Mouse (Mus musculus) gastrocnemius, postnatal 4 days (tissue): Measurements from ENCODE around the gene Gm8978. TPM values are rescaled to one million over a fixed set of nuclear protein-coding genes. Genes with fewer than 3 reads are reported as not detected.
"Not testable (repeated sequence)": the region's sequence is repeated elsewhere in the genome, so short reads cannot be mapped to it uniquely, and the experiment has no call there.

Experiments
- DNase-seq, 2 experiments: peaks; one replicate each; pipeline ENCODE4 v3.0.0; 2021 to 2022; ENCODE audit warnings: low spot score in 2 of 2, mixed read lengths in 2 of 2
- long read RNA-seq, 2 experiments: library from polyadenylated mRNA; stranded (forward); transcript quantifications; one replicate each; pipeline ENCODE4 v2.0.0; 2021
- microRNA-seq: library from miRNA; unstranded; fragments of <30 nt; microRNA quantifications from one replicate; pipeline ENCODE4 v1.2.0, GENCODE M21; 2021
- total RNA-seq, 2 experiments: library from RNA; stranded (reverse); gene quantifications; 2 replicates each; pipeline ENCODE4 v1.2.3; 2021

Gm8978 gene
- not detected for total RNA-seq
- long read RNA-seq, experiment 1: 0 reads
- long read RNA-seq, experiment 2: 0 reads

DNA sequence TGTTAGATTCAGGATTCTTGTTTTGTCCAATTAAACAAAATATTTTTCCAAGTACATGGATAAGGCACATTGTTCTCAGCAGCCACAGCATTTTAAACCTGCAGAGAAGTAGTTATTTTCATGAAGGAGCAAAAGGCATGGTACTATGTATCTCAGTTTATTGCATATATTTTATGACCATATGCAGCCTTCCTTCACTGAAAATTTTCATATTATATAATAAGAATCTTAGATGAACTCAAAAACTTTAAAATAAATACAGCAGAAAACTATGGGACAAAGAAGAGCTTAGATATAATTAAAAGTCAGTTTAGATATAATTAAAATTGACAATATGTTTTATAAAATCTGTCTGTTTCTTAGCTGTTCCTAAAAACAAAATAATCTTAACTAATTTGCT is at the start of gene Gm8978:
Gm8978 (minus strand) TSS at position 101 of the 400 bp plus-strand sequence.
- not testable (repeated sequence) for DNase-seq

DNA sequence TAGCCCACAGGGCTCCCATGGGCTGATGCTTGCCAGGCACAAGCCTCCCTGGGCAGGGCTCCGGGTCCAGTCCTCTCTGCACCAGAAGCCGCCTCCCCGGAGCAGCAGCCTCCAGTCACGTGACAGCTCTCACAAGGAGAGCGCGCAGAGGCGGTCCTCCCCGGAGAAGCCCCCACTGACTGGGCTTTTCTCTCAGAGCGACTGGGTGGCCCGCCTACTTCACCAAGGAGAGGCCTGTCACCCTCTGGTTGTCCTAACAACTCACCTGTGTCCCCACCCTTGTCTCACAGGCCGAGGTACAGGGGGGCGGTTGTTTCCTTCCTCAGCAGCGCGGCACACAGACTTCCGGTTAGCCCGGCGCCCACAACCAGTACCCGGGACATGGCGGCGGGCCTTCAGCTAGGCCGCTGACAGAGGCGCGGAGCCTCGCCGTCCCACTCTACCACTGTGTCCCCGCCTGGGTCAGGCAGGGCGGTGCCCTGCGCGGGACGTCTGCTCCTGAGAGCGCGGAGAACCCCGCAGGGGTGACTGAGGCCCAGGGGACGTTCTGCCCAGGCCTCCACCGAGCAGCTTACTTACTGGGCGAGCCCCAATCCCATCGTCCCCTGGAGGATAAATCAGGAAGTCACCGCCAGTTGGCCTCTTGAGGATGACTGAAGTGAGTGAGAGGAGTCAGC is 35.3 kb downstream of the Gm8978 start:
- DNase-seq: peak in 1 of 2 experiments; percentile 32

DNA sequence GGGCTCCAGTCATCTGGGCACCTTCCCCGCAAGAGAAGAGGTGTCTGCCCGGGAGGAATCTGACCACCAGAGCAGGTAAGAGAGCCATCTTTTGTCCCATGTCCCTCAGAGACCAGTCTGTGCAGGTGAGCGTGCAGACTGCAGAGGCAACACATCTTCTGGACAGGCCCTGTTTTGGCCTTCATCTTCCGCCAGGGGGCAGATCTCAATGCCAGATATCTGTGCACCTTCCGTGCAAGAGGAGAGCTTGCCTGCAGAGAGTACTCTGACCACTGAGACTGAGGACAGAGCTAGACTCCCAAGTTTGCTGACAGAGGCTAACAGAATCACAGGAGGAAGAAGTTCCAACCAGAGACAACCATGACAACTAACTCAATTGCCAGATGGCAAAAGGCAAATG is 56.5 kb downstream of the Gm8978 start:
- not testable (repeated sequence) for DNase-seq

Small RNA genes within 50 kb of the gene (microRNA-seq; reads per million reads assigned to microRNA genes)
- not detected for gene Gm27440

Other genes starting within 250 kb of the Gm8978 start
- gene Rnls, start 233.0 kb downstream of the Gm8978 start, total RNA-seq: 1 to 10 TPM; 4.2 to 5.8 TPM
- under 1 TPM; 0.20 to 0.23 TPM for gene Lipo4, start 107.5 kb downstream of the Gm8978 start, total RNA-seq
- gene Lipo2, start 126.1 kb upstream of the Gm8978 start, total RNA-seq: under 1 TPM; 0.18 to 0.22 TPM
- 1 to 10 TPM; 5.3 to 5.6 TPM for gene Lipo3, start 136.7 kb upstream of the Gm8978 start, total RNA-seq
- not detected for gene Lipo1, start 162.2 kb upstream of the Gm8978 start, total RNA-seq